Mouse (Mus musculus) myocyte (in vitro differentiated cells): ENCODE results near the gene Ctdnep1. TPM values are rescaled to one million over a fixed set of nuclear protein-coding genes. Genes with fewer than 3 reads are reported as not detected.

Experiments used
- H3K27me3 ChIP-seq: one replicate; pipeline ENCODE4 v1.6.1; 2011; ENCODE audit not compliant: control insufficient read depth, insufficient read depth, insufficient read length
- H3K36me3 ChIP-seq: one replicate; pipeline ENCODE4 v1.6.1; 2011; ENCODE audit not compliant: control insufficient read depth, insufficient read depth
- H3K4me2 ChIP-seq: one replicate; pipeline ENCODE4 v1.6.1; 2011; ENCODE audit warnings: low read depth, control low read depth
- H3K4me3 ChIP-seq: one replicate; pipeline ENCODE4 v1.5.1; 2011; ENCODE audit warnings: mild to moderate bottlenecking, control low read depth, moderate library complexity
- H3K79me2 ChIP-seq: one replicate; pipeline ENCODE4 v1.6.1; 2011; ENCODE audit not compliant: control insufficient read depth, insufficient read depth
- H3ac ChIP-seq: one replicate; pipeline ENCODE4 v1.6.1; 2011; ENCODE audit not compliant: control insufficient read depth, insufficient read length
- CEBPB ChIP-seq: IDR thresholded peaks from 2 replicates; pipeline ENCODE4 v1.6.1; 2011; ENCODE audit warnings: mild to moderate bottlenecking, moderate library complexity; ENCODE audit not compliant: poor library complexity, insufficient read depth, severe bottlenecking
- E2F4 ChIP-seq: IDR thresholded peaks from one replicate; pipeline ENCODE4 v1.6.1; 2011; ENCODE audit warnings: mild to moderate bottlenecking, control low read depth, moderate library complexity; ENCODE audit not compliant: insufficient read depth
- MAX ChIP-seq: IDR thresholded peaks from one replicate; pipeline ENCODE4 v1.6.1; 2011; ENCODE audit warnings: low read depth, mild to moderate bottlenecking, control low read depth
- MYOD1 ChIP-seq, 3 experiments: IDR thresholded peaks; one replicate each; pipeline ENCODE4 v1.6.1; 2011; ENCODE audit warnings: control low read depth in 2 of 3, low read depth in 2 of 3, mild to moderate bottlenecking in 2 of 3, moderate library complexity in 1 of 3; ENCODE audit not compliant: insufficient read length in 2 of 3, control insufficient read depth in 1 of 3
- MYOG ChIP-seq, 3 experiments: IDR thresholded peaks; one replicate each; pipeline ENCODE4 v1.6.1; 2011; ENCODE audit warnings: control low read depth in 2 of 3, low read depth in 2 of 3, mild to moderate bottlenecking in 2 of 3; ENCODE audit not compliant: insufficient read length in 2 of 3, control insufficient read depth in 1 of 3, insufficient read depth in 1 of 3
- POLR2A ChIP-seq: IDR thresholded peaks from one replicate; pipeline ENCODE4 v1.6.1; 2011; ENCODE audit warnings: low read depth, mild to moderate bottlenecking, control low read depth, moderate library complexity; ENCODE audit not compliant: insufficient read length
- POLR2AphosphoS2 ChIP-seq: IDR thresholded peaks from one replicate; pipeline ENCODE4 v1.6.1; 2011; ENCODE audit warnings: low read depth, control low read depth; ENCODE audit not compliant: insufficient read length
- REST ChIP-seq: IDR thresholded peaks from one replicate; pipeline ENCODE4 v1.6.1; 2011; ENCODE audit warnings: mild to moderate bottlenecking, control low read depth, moderate library complexity; ENCODE audit not compliant: insufficient read depth, insufficient read length
- SRF ChIP-seq: IDR thresholded peaks from one replicate; pipeline ENCODE4 v1.6.1; 2011; ENCODE audit warnings: low read depth; ENCODE audit not compliant: control insufficient read depth, insufficient read length
- TCF12 ChIP-seq: IDR thresholded peaks from one replicate; pipeline ENCODE4 v1.6.1; 2011; ENCODE audit warnings: mild to moderate bottlenecking, control low read depth; ENCODE audit not compliant: poor library complexity, insufficient read depth, severe bottlenecking
- TCF3 ChIP-seq: IDR thresholded peaks from one replicate; pipeline ENCODE4 v1.6.1; 2011; ENCODE audit warnings: low read depth, control low read depth; ENCODE audit not compliant: insufficient read length
- USF1 ChIP-seq: IDR thresholded peaks from one replicate; pipeline ENCODE4 v1.6.1; 2011; ENCODE audit warnings: low read depth, mild to moderate bottlenecking, control low read depth, moderate library complexity
- polyA plus RNA-seq: library from polyadenylated mRNA; unstranded; fragments of >200 nt; fragmentation: generic; extraction: Trizol; gene quantifications from one replicate; pipeline ENCODE4 v1.2.1, GENCODE M21; 2012; ENCODE audit warnings: missing spikeins

The Ctdnep1 gene
- polyA plus RNA-seq, 1 experiment = 146 TPM

GRCm38 (mm10) chr11:70005521-70005920 is 24.6 kb downstream of the Ctdnep1 start:
- H3K4me2 ChIP-seq = no peak overlapping the region
- no peaks in the 10 kb centered on the region for H3K27me3 ChIP-seq
- no peak overlapping the region for H3ac ChIP-seq
- peaks cover 25% of the 10 kb centered on the region for H3K36me3 ChIP-seq
- H3K79me2 ChIP-seq = peaks cover 38% of the 10 kb centered on the region
- H3K4me3 ChIP-seq = no peak overlapping the region
- no peak for TF ChIP-seq TCF12
- no peak for TF ChIP-seq POLR2AphosphoS2
- TF ChIP-seq USF1 = no peak
- TF ChIP-seq SRF = no peak
- no peak for TF ChIP-seq MAX
- TF ChIP-seq E2F4 = no peak
- no peak for TF ChIP-seq MYOD1 (IDR thresholded peaks at IDR 0.05; ENCODE audit: control insufficient read depth in 1 of 3, insufficient read length in 2 of 3, low read depth in 2 of 3)
- no peak for TF ChIP-seq MYOG (IDR thresholded peaks at IDR 0.05; ENCODE audit: control insufficient read depth in 1 of 3, insufficient read depth in 1 of 3, insufficient read length in 2 of 3, low read depth in 2 of 3)

- H3K27me3 ChIP-seq = no peaks in the 10 kb centered on the region
- H3K79me2 ChIP-seq = no peaks in the 10 kb centered on the region
- no peak overlapping the region for H3K4me2 ChIP-seq
- TF ChIP-seq USF1 (no peak), MAX (no peak), POLR2AphosphoS2 (no peak), MYOD1 (IDR thresholded peaks at IDR 0.05; ENCODE audit: control insufficient read depth in 1 of 3, insufficient read length in 2 of 3, low read depth in 2 of 3) (no peak), SRF (no peak), REST (no peak), CEBPB (no peak), E2F4 (no peak), TCF3 (no peak), MYOG (IDR thresholded peaks at IDR 0.05; ENCODE audit: control insufficient read depth in 1 of 3, insufficient read depth in 1 of 3, insufficient read length in 2 of 3, low read depth in 2 of 3) (no peak), TCF12 (no peak)
- no peak overlapping the region for H3ac ChIP-seq
- H3K36me3 ChIP-seq = peaks cover 48% of the 10 kb centered on the region
- no peak overlapping the region for H3K4me3 ChIP-seq
These were observed 29.1 kb downstream of the Ctdnep1 start for GRCm38 (mm10) chr11:70010033-70010432.

GRCm38 (mm10) chr11:70010548-70010947 is 29.6 kb downstream of the Ctdnep1 start:
- no peak for TF ChIP-seq USF1
- TF ChIP-seq TCF3 = no peak
- no peak for TF ChIP-seq MAX
- TF ChIP-seq REST = no peak
- no peak for TF ChIP-seq SRF
- TF ChIP-seq MYOG (IDR thresholded peaks at IDR 0.05; ENCODE audit: control insufficient read depth in 1 of 3, insufficient read depth in 1 of 3, insufficient read length in 2 of 3, low read depth in 2 of 3) = no peak
- TF ChIP-seq MYOD1 (IDR thresholded peaks at IDR 0.05; ENCODE audit: control insufficient read depth in 1 of 3, insufficient read length in 2 of 3, low read depth in 2 of 3) = no peak
- no peak for TF ChIP-seq POLR2A
- TF ChIP-seq POLR2AphosphoS2 = no peak
- no peak for TF ChIP-seq CEBPB
- no peak for TF ChIP-seq TCF12
- TF ChIP-seq E2F4 = no peak
- no peaks in the 10 kb centered on the region for H3K27me3 ChIP-seq
- no peak overlapping the region for H3K4me3 ChIP-seq
- H3ac ChIP-seq = no peak overlapping the region
- peaks cover 43% of the 10 kb centered on the region for H3K36me3 ChIP-seq
- no peaks in the 10 kb centered on the region for H3K79me2 ChIP-seq
- H3K4me2 ChIP-seq = no peak overlapping the region

GRCm38 (mm10) chr11:70010961-70011360 is 30.0 kb downstream of the Ctdnep1 start:
- no peaks in the 10 kb centered on the region for H3K27me3 ChIP-seq
- H3ac ChIP-seq = no peak overlapping the region
- H3K79me2 ChIP-seq = no peaks in the 10 kb centered on the region
- H3K4me3 ChIP-seq = no peak overlapping the region
- TF ChIP-seq SRF (no peak), POLR2A (no peak), MYOD1 (IDR thresholded peaks at IDR 0.05; ENCODE audit: control insufficient read depth in 1 of 3, insufficient read length in 2 of 3, low read depth in 2 of 3) (no peak), USF1 (no peak), E2F4 (no peak), POLR2AphosphoS2 (no peak), MYOG (IDR thresholded peaks at IDR 0.05; ENCODE audit: control insufficient read depth in 1 of 3, insufficient read depth in 1 of 3, insufficient read length in 2 of 3, low read depth in 2 of 3) (no peak), TCF3 (no peak), REST (no peak), MAX (no peak), CEBPB (no peak), TCF12 (no peak)
- no peak overlapping the region for H3K4me2 ChIP-seq
- peaks cover 42% of the 10 kb centered on the region for H3K36me3 ChIP-seq

- H3K4me3 ChIP-seq = no peak overlapping the region
- H3ac ChIP-seq = no peak overlapping the region
- H3K27me3 ChIP-seq = no peaks in the 10 kb centered on the region
- H3K36me3 ChIP-seq = peaks cover 34% of the 10 kb centered on the region
- H3K4me2 ChIP-seq = no peak overlapping the region
- TF ChIP-seq TCF3 (no peak), POLR2AphosphoS2 (no peak), POLR2A (no peak), SRF (no peak), REST (no peak), E2F4 (no peak), MAX (no peak)
- peaks cover under 1% of the 10 kb centered on the region for H3K79me2 ChIP-seq
These were observed 32.0 kb downstream of the Ctdnep1 start for GRCm38 (mm10) chr11:70012931-70013330.
